Mouse (Mus musculus) midbrain, embryonic 10.5 days (tissue): ENCODE data around the gene Olfr907. TPM values are rescaled to one million over a fixed set of nuclear protein-coding genes. Genes with fewer than 3 reads are reported as not detected.

Experiments
- DNase-seq: peaks from one replicate; pipeline ENCODE4 v3.0.0-alpha.2; 2017; ENCODE audit warnings: low spot score
- H3K27ac ChIP-seq: fragments of 300-500 bp; sonication (generic); replicated peaks from 2 replicates; pipeline ENCODE4 v1.5.1; 2016; ENCODE audit warnings: mild to moderate bottlenecking
- H3K27me3 ChIP-seq: fragments of 300-500 bp; sonication (generic); 2 replicates; pipeline ENCODE4 v1.6.1; 2016; ENCODE audit warnings: low read depth, mild to moderate bottlenecking; ENCODE audit not compliant: poor library complexity, severe bottlenecking
- H3K36me3 ChIP-seq: fragments of 300-500 bp; sonication (generic); 2 replicates; pipeline ENCODE4 v1.6.1; 2016; ENCODE audit warnings: mild to moderate bottlenecking, moderate library complexity
- H3K4me1 ChIP-seq: fragments of 300-500 bp; sonication (generic); 2 replicates; pipeline ENCODE4 v1.6.1; 2016
- H3K4me3 ChIP-seq: fragments of 300-500 bp; sonication (generic); 2 replicates; pipeline ENCODE4 v1.5.1; 2016; ENCODE audit warnings: mild to moderate bottlenecking, moderate library complexity
- H3K9me3 ChIP-seq: fragments of 300-500 bp; sonication (generic); replicated peaks from 2 replicates; pipeline ENCODE4 v1.6.1; 2016; ENCODE audit warnings: mild to moderate bottlenecking
- WGBS: fragments of 180-500 bp; shearing (Covaris S2); methylation state at CpG from one replicate; pipeline ENCODE4 v1.1.7; 2016; 5-methylcytosine and 5-hydroxymethylcytosine counted together
- polyA plus RNA-seq: library from polyadenylated mRNA; unstranded; fragments of >200 nt; fragmentation: Nextera tagmentation; extraction: Ambion mirVana; gene quantifications from 2 replicates; pipeline ENCODE4 v1.2.1, GENCODE M21; 2016

Gene Olfr907
- not detected in 2 replicates for polyA plus RNA-seq

DNA sequence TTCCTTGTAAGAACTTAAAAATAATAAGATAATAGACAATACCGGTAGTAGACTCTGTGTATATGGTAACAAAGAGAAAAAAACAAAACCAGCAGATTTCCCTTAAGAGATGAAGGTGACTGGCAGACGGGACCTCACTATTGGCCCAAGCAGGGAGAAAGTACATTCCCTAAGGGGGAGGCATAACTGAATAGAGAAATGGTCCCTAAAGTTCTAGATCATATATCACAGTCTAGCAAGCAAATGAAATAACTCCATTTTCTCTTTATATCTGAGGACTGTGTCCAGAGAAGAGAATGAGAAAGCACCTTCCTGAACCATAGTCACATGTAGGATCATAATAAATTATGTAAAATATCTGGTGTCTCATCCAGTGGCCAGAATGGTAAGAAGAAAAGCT, at the start of gene Olfr907:
TSS of gene Olfr907 (plus strand) at position 301 of the 400 bp plus-strand sequence.
- Histone ChIP-seq H3K9me3 (no peaks in the 10 kb centered on the region), H3K27ac (no peak within 1 kb of the TSS), H3K27me3 (no peaks in the 10 kb centered on the region), H3K4me1 (no peaks in the 10 kb centered on the region), H3K36me3 (no peaks in the 10 kb centered on the region), H3K4me3 (no peak within 1 kb of the TSS)
- 83% methylated on average over 2 of the region's 2 CpGs for WGBS
- DNase-seq, result no peak

DNA sequence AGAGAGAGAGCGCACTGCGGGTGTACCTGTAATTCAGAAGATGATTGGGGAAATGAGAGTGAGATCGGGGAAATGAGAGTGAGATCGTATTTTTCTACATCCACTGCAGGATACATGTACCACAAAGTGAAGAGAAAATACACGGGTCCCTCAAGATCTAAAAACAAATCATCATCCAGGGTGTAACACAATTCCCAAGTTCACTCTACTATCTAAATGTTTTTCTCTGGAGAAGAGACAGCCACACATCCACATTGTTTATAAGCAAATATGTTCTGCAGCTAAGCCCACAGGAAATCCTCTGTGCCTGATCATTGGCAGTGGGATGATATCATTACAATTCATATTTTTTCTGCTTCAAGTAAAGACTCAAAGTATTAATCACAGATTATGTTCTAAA, 48.2 kb upstream of the Olfr907 start, which contains the start of gene Olfr902:
TSS of gene Olfr902 (plus strand) at position 301 of the 400 bp plus-strand sequence.
- no peaks in the 10 kb centered on the region for H3K9me3 ChIP-seq
- no peaks in the 10 kb centered on the region for H3K36me3 ChIP-seq
- DNase-seq, result no peak
- 86% methylated on average over 5 of the region's 5 CpGs for WGBS
- H3K4me1 ChIP-seq, result no peaks in the 10 kb centered on the region
- H3K4me3 ChIP-seq, result no peak within 1 kb of the TSS
- no peaks in the 10 kb centered on the region for H3K27me3 ChIP-seq
- no peak within 1 kb of the TSS for H3K27ac ChIP-seq

DNA sequence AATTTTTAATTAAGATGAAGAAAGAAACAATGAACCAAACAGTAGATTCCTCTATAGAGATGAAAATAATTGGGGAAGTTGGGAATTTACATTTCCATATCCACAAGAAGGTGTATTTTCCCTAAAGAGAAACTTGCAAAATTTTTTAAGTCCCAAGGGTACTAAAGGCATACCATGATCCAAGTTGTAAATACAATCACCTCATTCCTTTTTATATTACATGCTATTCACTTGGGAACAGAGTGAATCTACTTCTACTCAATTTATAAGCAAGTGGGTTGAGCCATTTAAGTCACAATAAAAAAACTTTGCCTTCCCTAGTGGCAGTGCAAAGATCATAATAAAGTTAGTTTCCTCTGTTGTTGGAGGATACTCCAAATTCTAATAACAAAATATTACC, 32.8 kb upstream of the Olfr907 start, which contains the start of gene Olfr904:
TSS of gene Olfr904 (plus strand) at position 301 of the 400 bp plus-strand sequence.
- H3K36me3 ChIP-seq, result no peaks in the 10 kb centered on the region
- H3K4me3 ChIP-seq, result no peak within 1 kb of the TSS
- no peak within 1 kb of the TSS for H3K27ac ChIP-seq
- no peaks in the 10 kb centered on the region for H3K9me3 ChIP-seq
- DNase-seq, result no peak
- H3K27me3 ChIP-seq, result no peaks in the 10 kb centered on the region
- no peaks in the 10 kb centered on the region for H3K4me1 ChIP-seq

DNA sequence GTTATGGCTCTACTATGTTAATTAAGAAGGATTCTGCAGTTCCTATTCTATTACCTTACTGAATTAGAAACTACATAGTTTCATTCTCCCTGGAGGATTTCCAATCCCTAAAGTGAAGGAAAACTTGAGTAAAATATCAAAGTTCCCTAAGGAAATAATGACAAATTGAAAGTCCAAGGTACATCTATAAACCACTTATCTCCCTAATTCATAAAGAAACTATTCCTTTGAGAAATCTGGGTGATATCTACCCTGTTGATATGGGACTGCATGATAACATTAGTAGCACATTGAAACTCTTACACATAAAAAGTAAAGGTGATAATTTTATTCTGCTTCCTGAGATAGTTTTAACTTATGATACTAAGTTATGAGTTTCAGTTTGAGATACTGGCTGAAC, 24.8 kb upstream of the Olfr907 start, which contains the start of gene Olfr905:
TSS of gene Olfr905 (plus strand) at position 301 of the 400 bp plus-strand sequence.
- no peaks in the 10 kb centered on the region for H3K4me1 ChIP-seq
- no peak within 1 kb of the TSS for H3K4me3 ChIP-seq
- H3K9me3 ChIP-seq, result no peaks in the 10 kb centered on the region
- H3K27ac ChIP-seq, result no peak within 1 kb of the TSS
- H3K36me3 ChIP-seq, result no peaks in the 10 kb centered on the region
- H3K27me3 ChIP-seq, result no peaks in the 10 kb centered on the region
- no peak for DNase-seq

DNA sequence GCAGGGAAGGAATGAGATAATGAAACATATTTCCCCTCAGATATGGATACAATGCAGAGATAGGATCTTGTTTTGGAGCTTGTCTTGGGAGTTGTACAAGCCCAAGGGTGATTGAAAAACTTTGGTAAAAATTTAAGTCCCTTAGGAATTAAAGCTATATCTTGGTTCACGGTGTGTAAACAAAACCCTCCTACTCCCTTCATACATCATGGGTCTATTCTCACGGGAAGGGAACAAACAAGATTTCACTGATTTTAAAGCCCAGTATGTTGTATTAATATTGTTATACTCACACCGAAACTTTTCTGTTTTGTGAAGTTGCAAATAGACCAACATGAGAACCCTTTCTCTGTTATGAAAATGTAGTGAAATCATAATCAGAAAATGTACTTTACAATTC, 8.8 kb upstream of the Olfr907 start, which contains the start of gene Olfr906:
TSS of gene Olfr906 (plus strand) at position 301 of the 400 bp plus-strand sequence.
- no peaks in the 10 kb centered on the region for H3K9me3 ChIP-seq
- 90% methylated on average over 3 of the region's 3 CpGs for WGBS
- DNase-seq, result no peak
- H3K36me3 ChIP-seq, result no peaks in the 10 kb centered on the region
- no peaks in the 10 kb centered on the region for H3K27me3 ChIP-seq
- no peak within 1 kb of the TSS for H3K4me3 ChIP-seq
- H3K4me1 ChIP-seq, result no peaks in the 10 kb centered on the region
- H3K27ac ChIP-seq, result no peak within 1 kb of the TSS

DNA sequence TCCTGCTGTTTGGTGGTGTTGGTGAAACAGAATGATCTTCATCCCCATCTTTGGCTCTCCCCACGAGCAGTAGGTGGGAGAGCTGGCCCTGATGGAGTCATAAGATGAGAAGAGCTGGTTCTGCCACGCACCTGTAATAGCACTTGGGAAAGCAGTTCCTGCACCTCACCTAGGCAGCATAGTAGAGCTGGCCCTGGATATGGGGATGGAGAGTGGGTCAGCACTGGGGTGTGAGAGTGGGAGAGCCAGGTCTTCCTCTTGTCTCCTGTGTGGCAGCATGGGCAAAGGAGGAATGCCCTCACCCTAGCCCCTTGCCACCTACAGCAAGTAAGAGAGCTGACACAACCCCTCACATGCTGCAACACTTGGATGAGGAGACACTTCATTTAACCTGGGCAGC, 16.8 kb downstream of the Olfr907 start:
- Histone ChIP-seq H3K27ac (no peak overlapping the region), H3K4me1 (no peaks in the 10 kb centered on the region), H3K36me3 (no peaks in the 10 kb centered on the region), H3K9me3 (no peaks in the 10 kb centered on the region), H3K4me3 (no peak overlapping the region), H3K27me3 (no peaks in the 10 kb centered on the region)
- WGBS, result 79% methylated on average over 2 of the region's 2 CpGs
- DNase-seq, result no peak

DNA sequence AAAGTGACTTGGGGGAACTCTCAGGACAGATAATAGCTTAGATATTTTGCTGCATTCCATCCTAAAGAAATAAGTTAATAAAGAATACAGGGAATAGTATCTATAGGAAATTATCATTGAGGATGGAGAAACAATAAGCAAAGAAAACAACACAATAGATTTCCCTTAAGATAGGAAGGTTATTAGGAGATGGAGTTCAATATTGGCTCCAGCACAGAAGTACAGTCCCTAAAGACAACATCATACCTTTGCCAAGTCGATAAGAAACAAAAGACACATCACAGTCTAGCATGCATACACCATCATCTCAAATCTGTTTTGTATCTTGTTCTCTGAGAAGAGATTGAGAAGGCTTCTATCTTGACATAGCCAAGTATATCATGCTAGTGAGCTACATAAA, 25.7 kb downstream of the Olfr907 start, which contains the start of gene Olfr911-ps1:
TSS of gene Olfr911-ps1 (plus strand) at position 301 of the 400 bp plus-strand sequence.
- no peaks in the 10 kb centered on the region for H3K27me3 ChIP-seq
- no peak for DNase-seq
- H3K4me3 ChIP-seq, result no peak within 1 kb of the TSS
- H3K27ac ChIP-seq, result no peak within 1 kb of the TSS
- no peaks in the 10 kb centered on the region for H3K9me3 ChIP-seq
- H3K4me1 ChIP-seq, result no peaks in the 10 kb centered on the region
- no peaks in the 10 kb centered on the region for H3K36me3 ChIP-seq
- WGBS, result 74% methylated on average over 1 of the region's 1 CpGs

DNA sequence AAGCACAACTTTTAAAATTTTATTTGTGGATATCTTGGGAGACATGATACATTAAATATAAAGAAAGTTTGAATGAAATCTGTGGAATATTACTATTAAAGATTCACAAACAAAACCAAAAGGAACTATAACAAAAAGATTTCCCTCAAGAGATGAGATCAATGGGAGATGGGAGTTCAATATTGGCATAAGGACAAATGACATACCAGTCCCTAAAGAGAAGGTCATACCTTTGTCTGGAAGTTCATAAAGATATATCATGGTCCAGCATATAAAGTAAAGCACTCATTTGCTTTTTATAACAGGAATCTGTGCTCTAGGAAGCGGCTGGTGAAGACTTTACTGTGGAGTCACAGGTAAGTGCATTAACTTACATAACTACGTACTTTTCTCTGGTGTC, 41.9 kb downstream of the Olfr907 start, which contains the start of gene Olfr910:
TSS of gene Olfr910 (plus strand) at position 301 of the 400 bp plus-strand sequence.
- no peak within 1 kb of the TSS for H3K4me3 ChIP-seq
- no peaks in the 10 kb centered on the region for H3K9me3 ChIP-seq
- 92% methylated on average over 2 of the region's 2 CpGs for whole genome bisulfite sequencing
- no peaks in the 10 kb centered on the region for H3K36me3 ChIP-seq
- DNase-seq, result no peak
- H3K4me1 ChIP-seq, result no peaks in the 10 kb centered on the region
- no peaks in the 10 kb centered on the region for H3K27me3 ChIP-seq
- no peak within 1 kb of the TSS for H3K27ac ChIP-seq

Other genes with a start within 250 kb of the Olfr907 start
- not detected in 2 replicates for gene Olfr143, start 243.0 kb upstream of the Olfr907 start, polyA plus RNA-seq
- gene Olfr895, start 227.9 kb upstream of the Olfr907 start, polyA plus RNA-seq, result not detected in 2 replicates
- not detected in 2 replicates for gene Olfr896-ps1, start 204.7 kb upstream of the Olfr907 start, polyA plus RNA-seq
- not detected in 2 replicates for gene Olfr25, start 166.7 kb upstream of the Olfr907 start, polyA plus RNA-seq
- not detected in 2 replicates for gene Olfr898, start 147.4 kb upstream of the Olfr907 start, polyA plus RNA-seq
- not detected in 2 replicates for gene Olfr250, start 128.9 kb upstream of the Olfr907 start, polyA plus RNA-seq
- gene Olfr251, start 118.7 kb upstream of the Olfr907 start, polyA plus RNA-seq, result not detected in 2 replicates
- not detected in 2 replicates for gene Olfr147, start 94.1 kb upstream of the Olfr907 start, polyA plus RNA-seq
- not detected in 2 replicates for gene Olfr901, start 66.3 kb upstream of the Olfr907 start, polyA plus RNA-seq
- gene Olfr902, start 48.1 kb upstream of the Olfr907 start, polyA plus RNA-seq, result not detected in 2 replicates
- gene Olfr904, start 32.7 kb upstream of the Olfr907 start, polyA plus RNA-seq, result not detected in 2 replicates
- gene Olfr905, start 24.7 kb upstream of the Olfr907 start, polyA plus RNA-seq, result not detected in 2 replicates
- not detected in 2 replicates for gene Olfr906, start 8.7 kb upstream of the Olfr907 start, polyA plus RNA-seq
- not detected in 2 replicates for gene Olfr911-ps1, start 25.8 kb downstream of the Olfr907 start, polyA plus RNA-seq
- gene Olfr910, start 42.0 kb downstream of the Olfr907 start, polyA plus RNA-seq, result not detected in 2 replicates
- gene Olfr912, start 84.4 kb downstream of the Olfr907 start, polyA plus RNA-seq, result not detected in 2 replicates
- not detected in 2 replicates for gene Olfr913, start 97.0 kb downstream of the Olfr907 start, polyA plus RNA-seq
- not detected in 2 replicates for gene Olfr914, start 109.3 kb downstream of the Olfr907 start, polyA plus RNA-seq
- not detected in 2 replicates for gene Olfr916, start 164.1 kb downstream of the Olfr907 start, polyA plus RNA-seq
- not detected in 2 replicates for gene Olfr917, start 170.0 kb downstream of the Olfr907 start, polyA plus RNA-seq
- not detected in 2 replicates for gene Olfr918, start 178.8 kb downstream of the Olfr907 start, polyA plus RNA-seq
- not detected in 2 replicates for gene Olfr919, start 207.9 kb downstream of the Olfr907 start, polyA plus RNA-seq
- 6.0 and 7.2 TPM in 2 replicates for gene Vwa5a, start 222.5 kb downstream of the Olfr907 start, polyA plus RNA-seq